Mouse (Mus musculus): ENCODE data around the gene Mindy2.

- TF ChIP-seq EP300 (IDR thresholded peaks at IDR 0.05; ENCODE audit: low read depth): no peak; the same call in none of the 2 replicates
- no peak for TF ChIP-seq CTCF (IDR thresholded peaks at IDR 0.05; ENCODE audit: low read depth)
These were observed at the start of gene Mindy2 for GRCm38 (mm10) chr9:70657013-70657967.
